Mouse (Mus musculus) mature B cell (primary cell): ENCODE data around the gene Hdac9.

Experiments used
- in situ Hi-C: fragments of 300-500 bp; cut with MboI; formaldehyde crosslinking; loops from 2 replicates; pipeline ENCODE4 v1.14.3; 2019

Hdac9 gene

DNA sequence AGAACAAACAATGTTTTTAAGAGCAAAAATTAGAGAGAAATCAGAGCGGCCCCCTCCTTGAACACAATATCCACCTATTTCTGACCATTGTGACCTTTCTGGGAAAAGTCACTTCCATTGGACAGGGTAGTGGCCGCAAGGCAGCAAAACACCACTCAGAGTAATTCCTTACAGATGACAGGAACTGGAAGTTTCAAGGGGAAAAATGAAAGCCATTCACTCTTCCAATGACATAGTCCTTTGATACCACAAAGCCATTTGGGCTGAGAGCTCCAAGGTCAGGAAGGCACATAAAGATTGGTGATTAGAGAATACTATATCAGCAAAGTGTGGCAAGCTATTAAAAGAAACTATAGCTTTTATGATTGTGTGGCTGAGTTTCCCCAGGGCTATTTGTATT, 574.1 kb downstream of the Hdac9 start:
- in situ Hi-C loops: no loop called here

DNA sequence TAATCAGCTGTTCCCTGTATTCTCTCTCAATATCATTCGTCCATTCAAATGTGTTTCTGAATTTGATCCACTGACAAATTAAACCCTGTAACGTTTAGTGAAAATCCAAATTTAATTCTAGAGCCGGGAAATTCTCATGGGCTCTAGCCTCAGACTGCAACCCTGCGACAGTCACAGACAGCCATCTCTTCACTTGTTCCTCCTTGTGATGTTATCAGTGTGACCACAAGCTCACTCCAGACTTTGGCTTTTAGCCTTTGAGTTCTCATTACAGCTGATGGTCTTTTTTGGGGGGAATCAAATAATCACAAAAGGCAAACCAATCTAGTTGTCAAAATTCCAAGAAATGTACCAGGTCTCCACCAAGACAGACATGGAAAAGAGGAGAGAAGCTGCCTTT, 578.0 kb downstream of the Hdac9 start:
- in situ Hi-C loops: no loop called here

DNA sequence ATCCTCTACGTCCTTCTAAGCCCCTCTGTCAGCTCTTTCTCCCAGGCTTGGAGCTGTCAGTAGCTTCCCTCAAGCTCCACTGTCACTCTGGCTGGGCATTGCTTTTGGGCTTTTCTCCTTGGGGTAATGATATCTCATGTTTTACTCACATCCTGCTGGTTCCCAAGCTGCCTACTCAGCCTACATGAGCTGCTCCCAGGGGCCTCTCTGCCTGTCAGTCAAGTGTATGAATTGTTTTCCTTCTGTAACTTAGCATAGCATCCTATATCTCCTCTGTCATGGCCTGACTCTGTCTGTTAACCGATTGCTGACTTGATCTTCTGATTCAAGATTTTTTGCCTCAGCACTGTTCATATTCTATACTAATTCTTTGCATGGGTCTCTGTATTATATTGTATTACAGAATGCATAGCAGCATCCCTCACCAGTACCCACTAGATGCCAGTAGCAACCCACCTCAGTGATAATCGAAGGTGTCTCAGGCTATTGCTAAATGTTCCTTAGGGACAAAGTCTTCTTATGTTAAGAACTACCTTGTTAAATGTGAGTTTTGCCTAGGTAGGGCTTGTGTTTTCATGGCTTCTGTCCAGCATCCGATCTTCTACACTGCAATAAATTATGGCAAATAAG, 582.3 kb downstream of the Hdac9 start:
- in situ Hi-C loops: no loop called here

DNA sequence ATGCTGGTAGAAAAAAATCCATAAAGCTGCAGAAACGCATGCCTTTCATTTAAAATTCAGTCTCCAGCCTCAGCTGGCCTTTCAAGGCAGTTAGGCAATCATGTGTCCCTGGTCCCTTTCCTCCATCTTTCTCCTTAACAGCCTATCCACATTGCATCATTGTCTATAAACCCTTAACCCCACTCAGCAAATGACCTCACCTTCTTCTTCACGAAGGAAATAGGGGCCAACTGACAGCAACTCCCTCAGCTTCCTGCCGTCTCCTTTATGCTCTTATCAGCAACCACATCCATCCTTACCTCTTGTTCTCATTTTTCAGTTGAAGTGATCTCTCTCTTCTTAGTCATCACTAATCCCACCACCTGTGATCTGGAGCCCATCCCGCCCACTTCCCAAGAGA, 584.0 kb downstream of the Hdac9 start:
- in situ Hi-C loops: no loop called here

DNA sequence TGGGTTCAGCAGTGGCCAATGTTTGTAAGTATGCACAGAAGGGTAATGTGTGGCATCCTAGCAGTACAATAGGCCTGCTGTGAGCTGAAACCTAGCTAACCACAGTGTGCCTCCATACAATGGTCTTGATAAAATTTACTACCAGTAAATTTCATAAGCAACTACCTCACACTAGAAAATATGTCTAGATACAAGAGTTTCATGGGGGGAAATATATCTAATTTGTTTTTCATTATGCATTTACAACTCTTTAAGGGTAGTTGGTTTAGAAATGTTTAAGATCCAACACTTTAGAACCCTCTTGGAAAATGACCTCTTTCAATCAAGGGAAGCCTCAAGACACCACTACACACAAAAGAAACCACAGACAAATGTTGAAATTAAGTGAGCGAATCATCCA, 589.8 kb downstream of the Hdac9 start:
- in situ Hi-C loops: no loop called here

DNA sequence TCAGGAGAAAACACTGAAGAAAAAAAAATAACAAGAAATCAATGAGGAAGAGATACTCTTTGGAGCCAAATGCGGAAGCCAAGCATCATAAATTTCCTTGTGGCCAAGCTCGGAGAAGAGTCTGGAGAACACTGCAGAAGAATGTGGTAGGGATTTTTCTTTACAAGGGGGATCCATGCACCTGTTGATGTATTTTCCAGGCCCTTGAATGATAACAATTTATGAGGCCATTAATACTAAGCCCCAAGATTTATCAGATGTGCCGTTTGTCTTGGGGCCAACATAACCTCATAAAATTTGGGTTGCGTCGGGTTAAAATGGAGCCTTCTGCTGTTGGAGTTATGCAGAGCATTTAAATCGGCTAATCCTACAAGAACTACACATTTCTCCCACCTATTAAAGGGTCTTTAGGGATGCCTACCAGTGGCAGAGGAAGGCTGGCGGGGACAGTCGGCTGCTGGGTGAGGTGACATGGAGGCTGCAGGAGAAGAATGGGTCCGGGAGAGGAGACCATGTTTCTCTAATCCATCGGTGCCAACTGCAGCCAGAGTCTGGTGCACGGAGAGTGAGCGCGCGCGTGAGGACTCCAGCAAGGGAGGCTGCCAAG, 604.7 kb downstream of the Hdac9 start:
- in situ Hi-C loops: no loop called here

DNA sequence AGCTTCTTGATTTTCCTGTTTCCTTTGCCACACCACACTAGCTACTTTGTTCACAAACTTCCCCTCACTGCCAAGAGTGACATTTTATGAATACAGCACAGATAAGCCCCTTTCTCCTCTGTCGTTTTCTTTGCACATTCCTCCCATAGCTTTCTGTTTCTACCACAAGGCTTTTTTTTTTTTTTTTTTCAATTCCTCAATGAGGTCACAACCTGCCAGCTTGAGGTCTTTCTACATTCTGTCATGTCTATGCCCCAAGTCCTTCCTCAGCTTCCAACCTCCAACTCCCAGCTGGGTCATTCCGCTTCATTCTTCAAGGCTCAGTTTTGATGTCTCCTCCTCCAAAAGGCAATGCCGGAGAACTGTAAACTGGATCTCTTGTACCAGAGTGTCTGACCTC, 611.4 kb downstream of the Hdac9 start:
- in situ Hi-C loops: no loop called here

DNA sequence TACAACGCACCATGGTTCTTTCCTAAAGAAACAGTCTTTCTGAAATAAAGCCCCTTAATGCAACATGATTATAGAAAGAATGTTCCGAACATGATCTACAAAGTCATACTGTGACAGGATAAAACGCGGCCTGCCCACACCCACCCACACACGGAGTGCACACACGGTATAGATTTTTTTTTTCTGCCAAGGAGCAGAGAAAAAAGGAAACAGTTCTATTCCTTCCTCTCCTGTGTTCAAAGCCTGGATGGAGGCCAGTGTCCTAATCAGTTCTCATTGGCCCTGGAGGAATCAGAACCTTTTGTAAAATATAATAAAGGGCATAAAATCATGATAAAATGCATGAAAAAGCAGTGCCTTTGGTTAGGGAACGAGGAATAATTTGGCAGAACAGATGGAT, 624.5 kb downstream of the Hdac9 start:
- in situ Hi-C loops: no loop called here

DNA sequence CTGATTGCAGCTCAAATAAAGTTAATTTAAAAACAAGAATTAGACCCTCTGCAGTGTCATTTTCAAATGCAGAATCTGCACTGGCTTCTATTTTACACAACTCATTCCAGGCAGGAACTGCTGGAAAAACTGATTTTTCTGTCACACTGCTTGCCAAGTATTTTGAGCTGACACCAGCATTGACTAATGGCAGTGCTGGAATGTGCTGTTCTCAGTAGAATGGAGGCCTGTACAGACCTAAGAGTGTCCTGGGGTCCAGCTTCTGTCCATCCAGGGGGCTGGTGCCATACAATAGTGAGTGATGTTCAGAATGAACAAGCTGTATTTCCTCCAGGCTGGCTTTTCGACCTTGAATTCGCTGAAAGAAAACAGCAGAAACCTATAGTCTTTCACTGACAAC, 629.7 kb downstream of the Hdac9 start:
- in situ Hi-C loops: no loop called here

DNA sequence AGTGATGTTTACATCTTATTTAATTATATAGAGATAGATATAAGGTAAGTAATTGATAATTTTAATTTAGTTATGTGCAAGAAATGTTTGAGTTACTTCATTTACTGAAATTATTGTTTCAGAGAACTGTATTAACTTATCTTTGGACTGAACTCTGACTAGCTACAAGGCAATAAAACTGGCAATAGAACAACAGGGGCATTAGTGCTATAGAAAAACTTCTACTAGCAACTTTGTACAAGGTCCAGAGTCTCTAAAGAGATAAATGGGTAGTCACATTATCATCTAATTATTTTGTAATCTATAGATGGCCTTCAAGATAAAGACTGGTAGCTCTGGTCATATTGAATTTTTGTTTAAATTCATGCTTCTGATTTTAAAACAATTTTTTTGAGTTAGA, 632.0 kb downstream of the Hdac9 start:
- in situ Hi-C loops: no loop called here

DNA sequence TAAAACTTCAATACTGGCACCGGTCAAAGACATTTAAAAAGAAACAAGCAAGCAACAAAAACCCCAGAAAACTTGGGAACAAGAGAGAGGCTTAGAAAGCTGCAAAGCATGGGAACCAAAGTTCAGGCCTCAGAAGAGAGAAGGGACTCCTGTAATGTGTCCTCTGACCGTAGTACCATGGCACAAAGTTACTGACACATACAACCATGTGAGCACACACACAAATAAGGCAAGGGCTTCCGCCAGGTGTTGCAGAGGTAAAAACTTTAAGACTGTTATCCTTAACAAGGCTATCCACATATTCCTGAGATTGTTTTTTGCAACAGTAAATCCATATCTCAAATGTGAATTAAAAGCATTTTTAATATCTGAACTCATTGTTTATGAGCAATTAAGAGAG, 632.5 kb downstream of the Hdac9 start:
- in situ Hi-C loops: no loop called here

DNA sequence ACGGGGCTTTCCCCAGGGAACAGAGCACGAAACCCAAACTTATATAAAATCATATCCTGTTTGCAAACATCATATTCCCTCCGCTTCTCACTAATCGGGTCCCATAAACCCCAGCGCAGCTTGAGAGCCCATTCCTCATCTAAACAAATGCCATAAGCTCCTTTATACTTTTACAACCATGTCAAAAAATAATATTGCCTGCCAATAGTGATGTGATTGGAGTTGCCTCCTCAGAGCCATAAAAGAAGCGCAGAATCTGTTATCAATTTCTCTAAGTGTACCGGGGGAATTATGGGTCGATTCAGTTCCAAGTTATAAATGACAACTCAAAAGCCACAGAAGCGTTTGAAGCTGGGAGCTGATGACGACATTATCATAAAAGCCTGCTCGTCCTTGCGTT, 638.1 kb downstream of the Hdac9 start:
- in situ Hi-C loops: no loop called here

DNA sequence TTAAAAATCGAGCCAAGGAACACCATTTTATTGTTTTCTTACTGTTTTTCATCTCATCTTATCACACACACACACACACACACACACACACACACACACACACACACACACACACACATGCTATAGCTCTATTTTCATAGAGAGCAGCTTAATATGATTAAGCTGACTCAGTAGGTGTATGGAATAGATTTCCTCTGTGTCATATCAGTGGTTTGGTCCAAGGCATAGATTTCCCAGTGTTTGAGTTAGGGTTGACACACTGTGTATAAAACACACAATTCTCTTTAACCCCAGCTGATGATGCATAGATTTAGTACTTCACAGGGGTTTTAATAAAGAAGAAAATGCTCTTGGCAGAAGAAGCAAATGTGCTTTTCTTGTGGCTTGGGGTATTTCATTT, 643.1 kb downstream of the Hdac9 start:
- in situ Hi-C loops: no loop called here

DNA sequence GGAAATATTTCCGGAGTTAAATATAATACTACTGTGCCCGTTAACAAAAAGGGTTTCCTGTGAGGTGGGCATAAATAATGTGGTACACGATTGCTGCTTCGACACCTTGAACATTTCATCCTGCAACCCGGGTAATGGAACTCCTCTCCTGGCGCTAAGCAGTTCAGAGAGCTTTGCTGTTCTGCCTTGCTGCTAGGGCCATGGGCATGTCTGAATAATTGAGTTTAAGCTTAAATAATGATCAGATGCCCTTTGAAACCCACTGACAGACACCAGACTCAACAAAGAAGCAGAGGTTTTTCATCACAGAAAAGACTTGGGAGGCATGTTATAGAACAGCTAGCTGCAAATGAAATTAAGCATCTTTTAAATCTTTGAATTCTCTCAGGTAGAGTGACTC, 646.8 kb downstream of the Hdac9 start:
- in situ Hi-C loops: no loop called here

DNA sequence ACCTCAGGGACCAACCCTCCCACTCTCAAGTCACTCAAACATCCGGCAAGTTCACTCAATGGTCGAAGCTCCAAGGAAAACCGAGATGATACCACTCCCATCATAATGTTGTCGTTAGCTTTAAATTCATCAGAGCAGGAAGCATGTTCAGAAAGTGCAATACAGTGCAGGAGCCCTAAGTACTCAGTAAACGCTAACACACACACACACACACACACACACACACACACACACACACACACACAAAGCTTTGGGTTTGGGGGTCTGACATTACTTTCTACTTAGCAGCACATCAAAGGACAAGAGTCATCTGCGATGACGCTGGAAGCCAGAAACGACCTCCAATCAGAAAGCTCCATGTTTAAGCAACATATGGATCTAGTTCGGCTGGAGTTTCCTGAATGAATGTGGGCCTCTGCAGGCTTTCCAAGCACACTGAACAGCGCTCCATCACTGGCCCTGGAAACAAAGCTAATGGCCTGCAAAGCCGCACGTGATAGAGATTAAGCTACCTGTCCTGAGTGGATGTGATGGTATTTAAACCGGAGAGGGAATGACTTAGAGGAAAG, 647.3 kb downstream of the Hdac9 start:
- in situ Hi-C loops: no loop called here

DNA sequence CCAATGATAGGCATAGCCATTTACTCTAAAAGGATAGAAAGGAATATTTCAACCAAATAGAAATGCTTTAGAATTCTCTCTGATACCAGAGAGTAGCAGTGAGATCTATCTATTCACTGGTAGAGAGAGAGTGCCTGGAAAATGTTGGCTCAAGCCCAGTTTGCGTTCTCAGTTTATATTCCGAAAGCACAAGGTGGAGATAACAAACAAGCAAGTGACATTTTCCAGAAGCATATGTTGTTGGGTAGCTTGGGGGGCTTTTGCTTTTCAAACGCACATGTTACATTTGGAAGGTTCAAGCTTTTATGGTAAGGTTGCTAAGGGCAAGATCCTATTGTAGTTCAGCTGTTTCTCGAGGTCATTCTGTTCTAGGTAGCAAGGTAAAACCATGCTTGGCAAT, 657.2 kb downstream of the Hdac9 start:
- in situ Hi-C loops: no loop called here

DNA sequence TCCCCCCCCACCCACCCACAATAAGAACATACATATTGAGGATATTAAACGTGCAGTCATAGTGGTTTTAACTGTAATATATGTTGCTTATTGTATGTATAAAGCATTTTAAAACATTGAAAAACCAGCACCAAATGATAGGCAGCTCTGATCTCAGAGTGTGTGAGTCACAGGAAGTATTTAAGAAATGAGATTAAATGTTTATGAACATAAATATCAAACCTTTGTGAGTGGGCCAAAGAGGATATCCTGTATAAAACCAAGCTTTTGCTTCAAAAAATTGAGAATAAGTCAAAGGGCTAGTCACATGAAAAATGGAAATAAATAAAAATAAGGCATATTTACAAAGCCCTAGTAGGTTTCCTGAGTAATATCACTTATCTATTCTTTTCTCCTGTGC, 667.7 kb downstream of the Hdac9 start:
- in situ Hi-C loops: no loop called here

DNA sequence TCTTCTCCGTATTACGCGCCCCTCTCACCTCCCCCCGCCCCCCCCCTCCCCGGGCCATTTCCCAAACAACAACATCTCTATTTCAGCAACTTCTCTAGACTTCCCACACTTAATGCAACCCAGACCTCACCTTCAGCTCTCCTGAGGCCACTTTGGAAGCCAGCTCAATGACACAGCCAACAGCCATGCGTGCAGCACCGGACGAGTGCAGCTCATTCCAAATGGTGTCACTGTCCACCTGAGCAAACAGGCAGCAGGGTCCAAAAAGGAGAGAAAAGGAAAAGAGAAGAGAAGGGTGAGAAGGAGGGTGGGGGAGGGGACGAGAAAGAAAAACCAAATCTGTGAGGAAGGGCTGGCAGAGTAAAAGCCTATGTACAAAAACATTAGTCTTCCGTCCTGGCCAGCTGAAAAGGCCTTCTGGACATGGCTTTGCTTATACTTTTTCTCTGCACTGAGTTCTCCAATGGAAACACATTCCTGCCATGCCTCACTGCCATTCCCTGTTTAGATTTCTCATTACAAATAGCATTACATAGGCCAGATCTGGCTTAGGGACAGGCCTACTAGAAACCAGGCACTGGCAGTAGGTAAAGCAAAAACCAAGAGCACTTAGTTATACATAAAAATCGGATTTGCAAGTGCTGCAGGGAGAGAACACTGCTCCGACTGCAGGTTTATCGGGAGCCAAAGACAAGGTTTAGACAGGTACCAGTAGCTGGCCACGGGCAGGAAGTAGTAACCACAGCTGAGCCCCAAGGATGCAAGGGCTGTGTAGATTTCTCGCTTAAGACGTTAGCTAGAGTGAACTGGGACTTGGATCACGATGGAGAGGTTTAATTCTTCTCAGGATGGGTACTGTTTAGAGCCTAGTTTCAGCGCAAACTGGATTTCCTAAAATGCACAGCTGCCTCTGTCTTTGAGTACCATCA, 668.4 kb downstream of the Hdac9 start:
- in situ Hi-C loops: no loop called here

DNA sequence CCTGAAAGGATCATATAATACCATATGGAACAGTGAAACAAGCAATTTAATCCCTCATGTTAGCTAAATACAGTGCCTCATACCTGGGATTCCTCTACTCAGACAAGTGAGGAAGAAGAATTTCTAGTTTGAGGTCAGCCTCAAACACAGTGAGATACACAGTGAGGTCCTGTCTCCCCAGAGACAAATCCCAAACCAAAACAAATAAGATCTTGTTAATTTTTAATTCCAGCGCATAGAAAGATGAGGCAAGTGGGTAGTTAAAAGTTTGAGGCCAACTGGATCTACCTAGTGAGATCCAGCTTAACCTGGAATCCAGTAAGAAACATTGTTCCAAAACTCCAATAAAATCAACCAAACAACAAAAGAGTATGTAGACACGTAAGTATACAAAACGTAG, 678.1 kb downstream of the Hdac9 start:
- in situ Hi-C loops: no loop called here

DNA sequence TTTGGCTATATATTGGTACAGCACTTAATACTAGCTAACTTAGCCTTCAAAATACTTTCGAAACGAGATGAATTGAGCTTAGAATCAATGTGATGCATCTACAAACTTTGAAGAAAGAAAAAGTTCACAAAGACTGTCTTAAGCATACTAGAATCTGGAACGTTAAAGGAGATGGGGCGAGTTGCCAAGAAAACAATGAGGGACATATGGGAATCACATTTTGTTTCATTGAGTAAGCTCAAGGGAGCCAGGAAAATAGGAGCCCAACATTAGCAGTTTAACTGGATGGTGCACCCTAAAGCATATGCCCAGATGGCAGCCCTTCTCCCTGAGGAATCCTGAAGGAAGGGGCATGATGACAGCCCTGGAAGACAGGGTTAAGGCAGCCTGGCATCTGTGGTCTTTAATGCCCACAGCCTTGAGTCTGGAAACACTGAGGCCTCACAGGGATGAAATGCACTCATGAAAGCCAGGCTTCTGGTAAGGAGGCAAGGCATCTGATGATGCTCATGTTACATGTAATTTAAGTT, 685.2 kb downstream of the Hdac9 start:
- in situ Hi-C loops: no loop called here

DNA sequence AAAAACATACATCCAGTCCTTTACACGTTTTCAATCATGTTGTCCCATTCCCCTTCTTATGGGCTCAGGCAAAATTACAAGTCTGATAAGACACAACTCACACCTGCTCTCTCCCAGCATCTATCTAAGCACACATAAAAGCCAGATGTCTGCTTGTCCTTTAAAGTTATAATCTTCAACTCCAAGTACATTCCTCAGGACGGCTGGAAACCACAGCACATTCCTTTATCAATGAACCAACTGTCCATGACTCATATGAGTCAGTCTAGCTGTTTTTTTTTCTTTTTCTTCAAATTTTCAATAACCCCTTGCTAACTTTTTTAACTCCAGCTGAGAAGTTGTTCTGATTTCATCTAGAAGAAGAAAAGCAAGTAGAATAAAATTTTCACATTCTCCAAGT, 692.4 kb downstream of the Hdac9 start:
- in situ Hi-C loops: no loop called here

DNA sequence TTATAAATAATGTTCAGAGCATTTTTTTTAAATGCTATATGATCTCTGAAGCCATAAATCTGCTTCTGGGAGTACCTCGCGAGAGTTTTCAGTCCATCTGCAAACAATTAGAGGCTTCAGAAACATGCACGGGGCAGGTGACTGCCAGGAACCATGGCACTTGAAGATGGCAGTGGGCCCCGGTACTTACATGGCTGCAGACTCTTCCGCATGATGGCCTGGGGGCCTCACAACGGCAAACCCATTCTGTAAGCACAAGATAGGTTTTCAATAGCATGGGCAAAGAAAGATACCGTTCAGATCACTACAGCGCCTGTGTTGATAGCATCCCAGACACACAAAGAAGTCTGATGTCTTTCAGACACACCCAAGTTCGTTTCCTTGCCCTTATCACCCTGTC, 695.9 kb downstream of the Hdac9 start:
- in situ Hi-C loops: no loop called here
